Mouse (Mus musculus) neural tube, embryonic 11.5 days (tissue): ENCODE measurements around the gene Dock1. TPM values are rescaled to one million over a fixed set of nuclear protein-coding genes. Genes with fewer than 3 reads are reported as not detected.

Experiments
- ATAC-seq: fragments of 200-750 bp; cut with Nextera tagmentation; 2 replicates; pipeline ENCODE4 v1.8.0; 2017; ENCODE audit warnings: moderate number of reproducible peaks, mild to moderate bottlenecking, moderate TSS enrichment, moderate library complexity; ENCODE audit not compliant: insufficient read depth, low FRiP score, low TSS enrichment
- DNase-seq: peaks from one replicate; pipeline ENCODE4 v3.0.0-alpha.2; 2015; ENCODE audit warnings: low spot score
- H3K27ac ChIP-seq: fragments of 300-500 bp; sonication (generic); 2 replicates; pipeline ENCODE4 v1.5.1; 2014; ENCODE audit warnings: low read depth, mild to moderate bottlenecking, low read length
- H3K27me3 ChIP-seq: fragments of 300-500 bp; sonication (generic); 2 replicates; pipeline ENCODE4 v1.6.1; 2014; ENCODE audit warnings: mild to moderate bottlenecking, low read length, mixed read lengths; ENCODE audit not compliant: control insufficient read depth, insufficient read depth
- H3K36me3 ChIP-seq: fragments of 300-500 bp; sonication (generic); 2 replicates; pipeline ENCODE4 v1.6.1; 2014; ENCODE audit warnings: mild to moderate bottlenecking, low read length, moderate library complexity, mixed read lengths; ENCODE audit not compliant: control insufficient read depth, insufficient read depth
- H3K4me1 ChIP-seq: fragments of 300-500 bp; sonication (generic); 2 replicates; pipeline ENCODE4 v1.6.1; 2014; ENCODE audit warnings: low read length, mixed read lengths; ENCODE audit not compliant: control insufficient read depth, insufficient read depth
- H3K4me2 ChIP-seq: fragments of 300-500 bp; sonication (generic); 2 replicates; pipeline ENCODE4 v1.6.1; 2014; ENCODE audit warnings: low read depth, mild to moderate bottlenecking, moderate library complexity
- H3K4me3 ChIP-seq: fragments of 300-500 bp; sonication (generic); 2 replicates; pipeline ENCODE4 v1.5.1; 2014; ENCODE audit warnings: low read depth, low read length
- H3K9ac ChIP-seq: fragments of 300-500 bp; sonication (generic); 2 replicates; pipeline ENCODE4 v1.6.1; 2014; ENCODE audit warnings: mild to moderate bottlenecking, low read length
- H3K9me3 ChIP-seq: fragments of 300-500 bp; sonication (generic); 2 replicates; pipeline ENCODE4 v1.6.1; 2016; ENCODE audit warnings: low read length; ENCODE audit not compliant: control insufficient read depth
- WGBS: fragments of 180-500 bp; shearing (Covaris S2); extraction: QIAGEN DNeasy Blood & Tissue Kit; methylation state at CpG from one replicate; pipeline ENCODE4 v1.1.7; 2014; 5-methylcytosine and 5-hydroxymethylcytosine counted together
- polyA plus RNA-seq: library from polyadenylated mRNA; unstranded; fragments of >200 nt; fragmentation: Nextera tagmentation; extraction: Ambion mirVana; gene quantifications from 2 replicates; pipeline ENCODE4 v1.2.1, GENCODE M21; 2014

Dock1 gene
- polyA plus RNA-seq, 1 experiment from 2014 or later, result 26.3 TPM

GRCm38 (mm10) chr7:135005964-135006560, 335.6 kb downstream of the Dock1 start:
- H3K4me1 ChIP-seq, result no peaks in the 10 kb centered on the region
- no peak for DNase-seq
- H3K9ac ChIP-seq, result no peak overlapping the region
- no peak overlapping the region for H3K4me3 ChIP-seq
- no peak overlapping the region for H3K4me2 ChIP-seq
- H3K9me3 ChIP-seq, result no peaks in the 10 kb centered on the region
- H3K27ac ChIP-seq, result no peak overlapping the region
- 65% methylated on average over 7 of the region's 7 CpGs for WGBS
- no peak for ATAC-seq
- no peaks in the 10 kb centered on the region for H3K36me3 ChIP-seq
- H3K27me3 ChIP-seq, result no peaks in the 10 kb centered on the region

- Histone ChIP-seq H3K4me3 (no peak overlapping the region), H3K27me3 (no peaks in the 10 kb centered on the region), H3K4me1 (no peaks in the 10 kb centered on the region), H3K9ac (no peak overlapping the region), H3K36me3 (no peaks in the 10 kb centered on the region), H3K4me2 (no peak overlapping the region), H3K9me3 (no peaks in the 10 kb centered on the region), H3K27ac (no peak overlapping the region)
- no peak for ATAC-seq
- WGBS, result 90% methylated on average over 2 of the region's 2 CpGs
- no peak for DNase-seq
These were observed 337.6 kb downstream of the Dock1 start for GRCm38 (mm10) chr7:135008021-135008420.

GRCm38 (mm10) chr7:135010997-135011396, 340.5 kb downstream of the Dock1 start:
- no peak overlapping the region for H3K9ac ChIP-seq
- DNase-seq (no peak), ATAC-seq (no peak)
- no peaks in the 10 kb centered on the region for H3K9me3 ChIP-seq
- 94% methylated on average over 2 of the region's 2 CpGs for WGBS
- H3K4me1 ChIP-seq, result no peaks in the 10 kb centered on the region
- H3K4me2 ChIP-seq, result no peak overlapping the region
- no peak overlapping the region for H3K27ac ChIP-seq
- H3K27me3 ChIP-seq, result no peaks in the 10 kb centered on the region
- no peaks in the 10 kb centered on the region for H3K36me3 ChIP-seq
- H3K4me3 ChIP-seq, result no peak overlapping the region

GRCm38 (mm10) chr7:135017531-135017930, 347.1 kb downstream of the Dock1 start:
- no peak overlapping the region for H3K4me2 ChIP-seq
- DNase-seq, result no peak
- H3K9me3 ChIP-seq, result no peaks in the 10 kb centered on the region
- no peak overlapping the region for H3K4me3 ChIP-seq
- WGBS, result 83% methylated on average over 1 of the region's 1 CpGs
- no peaks in the 10 kb centered on the region for H3K27me3 ChIP-seq
- H3K4me1 ChIP-seq, result no peaks in the 10 kb centered on the region
- no peaks in the 10 kb centered on the region for H3K36me3 ChIP-seq
- no peak for ATAC-seq
- H3K27ac ChIP-seq, result no peak overlapping the region
- H3K9ac ChIP-seq, result no peak overlapping the region

GRCm38 (mm10) chr7:135020762-135021161, 350.3 kb downstream of the Dock1 start:
- Histone ChIP-seq H3K36me3 (no peaks in the 10 kb centered on the region), H3K4me3 (no peak overlapping the region), H3K9ac (no peak overlapping the region), H3K9me3 (no peaks in the 10 kb centered on the region), H3K27me3 (no peaks in the 10 kb centered on the region), H3K4me1 (no peaks in the 10 kb centered on the region), H3K27ac (no peak overlapping the region), H3K4me2 (no peak overlapping the region)
- DNase-seq (no peak), ATAC-seq (no peak)
- WGBS, result 84% methylated on average over 7 of the region's 7 CpGs

GRCm38 (mm10) chr7:135021544-135022100, 351.2 kb downstream of the Dock1 start:
- H3K4me1 ChIP-seq, result no peaks in the 10 kb centered on the region
- WGBS, result 93% methylated on average over 9 of the region's 9 CpGs
- H3K27ac ChIP-seq, result no peak overlapping the region
- no peak overlapping the region for H3K4me3 ChIP-seq
- no peaks in the 10 kb centered on the region for H3K27me3 ChIP-seq
- no peak overlapping the region for H3K9ac ChIP-seq
- H3K9me3 ChIP-seq, result no peaks in the 10 kb centered on the region
- H3K36me3 ChIP-seq, result no peaks in the 10 kb centered on the region
- DNase-seq, result no peak
- H3K4me2 ChIP-seq, result no peak overlapping the region
- ATAC-seq, result no peak

GRCm38 (mm10) chr7:135024531-135024930, 354.1 kb downstream of the Dock1 start:
- 95% methylated on average over 5 of the region's 5 CpGs for WGBS
- H3K9me3 ChIP-seq, result no peaks in the 10 kb centered on the region

GRCm38 (mm10) chr7:135028716-135029115, 358.3 kb downstream of the Dock1 start:
- 97% methylated on average over 2 of the region's 2 CpGs for WGBS
- Histone ChIP-seq H3K36me3 (no peaks in the 10 kb centered on the region), H3K4me3 (no peak overlapping the region), H3K9me3 (no peaks in the 10 kb centered on the region), H3K4me1 (no peaks in the 10 kb centered on the region), H3K27ac (no peak overlapping the region), H3K9ac (no peak overlapping the region), H3K27me3 (no peaks in the 10 kb centered on the region), H3K4me2 (no peak overlapping the region)
- DNase-seq (no peak), ATAC-seq (no peak)

More at GRCm38 (mm10) chr7:135024531-135024930, 354.1 kb downstream of the Dock1 start:
- no peaks in the 10 kb centered on the region for H3K4me1 ChIP-seq
- H3K9ac ChIP-seq, result no peak overlapping the region
- H3K27ac ChIP-seq, result no peak overlapping the region
- no peak for ATAC-seq
- H3K27me3 ChIP-seq, result no peaks in the 10 kb centered on the region
- no peak overlapping the region for H3K4me3 ChIP-seq
- DNase-seq, result no peak
- H3K4me2 ChIP-seq, result no peak overlapping the region
- H3K36me3 ChIP-seq, result no peaks in the 10 kb centered on the region

GRCm38 (mm10) chr7:135029136-135029535, 358.7 kb downstream of the Dock1 start:
- no peak overlapping the region for H3K9ac ChIP-seq
- no peak for DNase-seq
- no peaks in the 10 kb centered on the region for H3K9me3 ChIP-seq
- ATAC-seq, result no peak
- no peaks in the 10 kb centered on the region for H3K27me3 ChIP-seq
- H3K36me3 ChIP-seq, result no peaks in the 10 kb centered on the region
- H3K4me3 ChIP-seq, result no peak overlapping the region
- H3K4me2 ChIP-seq, result no peak overlapping the region
- no peak overlapping the region for H3K27ac ChIP-seq
- WGBS, result 83% methylated on average over 3 of the region's 3 CpGs
- H3K4me1 ChIP-seq, result no peaks in the 10 kb centered on the region
